Mouse (Mus musculus): ENCODE data around the gene Asb13. TPM values are rescaled to one million over a fixed set of nuclear protein-coding genes. Genes with fewer than 3 reads are reported as not detected.
A peak's percentile ranks its signal among the peaks of the same experiment; 100 is the strongest.

Asb13 gene
- total and polyA plus RNA-seq, 2 experiments from 2014 or later = 10.9 to 17.3 TPM

DNA sequence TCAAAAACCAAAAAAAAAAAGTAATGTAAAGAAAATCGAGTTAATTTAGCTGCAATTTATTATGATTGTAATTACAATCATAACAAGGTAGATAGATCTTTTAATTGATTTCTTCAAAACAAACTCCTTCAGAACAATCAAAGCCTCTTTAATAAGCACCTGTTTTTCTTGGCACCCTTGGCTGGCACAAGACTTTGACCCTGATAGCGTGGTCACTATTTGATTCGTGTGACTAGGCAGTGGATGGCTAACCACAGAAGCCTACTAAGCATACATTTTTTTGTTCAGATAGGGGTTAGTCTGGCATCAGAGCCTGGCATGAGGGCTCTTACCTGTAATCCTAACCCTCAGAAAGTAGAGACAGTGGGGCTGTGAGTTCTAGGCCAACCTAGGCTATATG, 1.2 kb downstream of the Asb13 start:
- Histone ChIP-seq H3K9ac (replicated peaks; ENCODE audit: low read length, poor library complexity, severe bottlenecking) (no peak overlapping the region), H3K4me1 (ENCODE audit: insufficient read depth, low read length) (no peaks in the 10 kb centered on the region), H3K4me3 (ENCODE audit: low read depth, low read length) (no peak overlapping the region), H3K9me3 (ENCODE audit: low read length) (no peaks in the 10 kb centered on the region), H3K27ac (ENCODE audit: low read depth, low read length) (no peak overlapping the region), H3K36me3 (ENCODE audit: insufficient read depth, low read length) (no peaks in the 10 kb centered on the region), H3K4me2 (ENCODE audit: low read depth, low read length, poor library complexity, severe bottlenecking) (no peak overlapping the region), H3K27me3 (ENCODE audit: insufficient read depth, low read length) (no peaks in the 10 kb centered on the region)
- no peak for TF ChIP-seq CTCF (IDR thresholded peaks at IDR 0.05)
- ATAC-seq (ENCODE audit: low FRiP score) (no peak), DNase-seq (ENCODE audit: low spot score) (no peak)
- 92% methylated on average over 3 of the region's 3 CpGs for WGBS

DNA sequence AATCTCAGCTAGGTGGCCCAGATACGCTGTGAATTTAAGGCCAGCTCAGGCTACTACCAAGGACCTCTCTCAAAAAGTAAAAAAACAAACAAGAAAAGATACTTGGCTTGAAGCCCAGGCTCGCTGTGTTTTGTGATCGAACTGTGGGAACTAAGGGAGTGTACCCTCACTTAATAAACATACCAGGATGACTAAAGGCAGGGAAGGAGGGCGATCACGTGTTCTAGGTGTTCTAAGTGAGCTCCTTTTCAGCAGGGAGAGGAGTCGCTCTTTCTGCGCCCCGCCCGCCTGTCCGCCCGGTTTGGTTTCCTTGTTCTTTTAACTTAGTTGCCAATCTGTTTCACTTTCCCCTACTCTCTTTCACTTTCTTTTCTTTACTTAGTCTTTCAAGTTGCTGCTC, 3.0 kb downstream of the Asb13 start:
- H3K27ac ChIP-seq (ENCODE audit: low read depth, low read length) = no peak overlapping the region
- TF ChIP-seq CTCF (IDR thresholded peaks at IDR 0.05) = no peak
- H3K9me3 ChIP-seq (ENCODE audit: low read length) = no peaks in the 10 kb centered on the region
- 70% methylated on average over 11 of the region's 11 CpGs for WGBS
- H3K4me2 ChIP-seq (ENCODE audit: low read depth, low read length, poor library complexity, severe bottlenecking) = no peak overlapping the region
- no peak overlapping the region for H3K9ac ChIP-seq (replicated peaks; ENCODE audit: low read length, poor library complexity, severe bottlenecking)
- no peaks in the 10 kb centered on the region for H3K27me3 ChIP-seq (ENCODE audit: insufficient read depth, low read length)
- no peak overlapping the region for H3K4me3 ChIP-seq (ENCODE audit: low read depth, low read length)
- DNase-seq (ENCODE audit: low spot score) = no peak
- no peak for ATAC-seq (ENCODE audit: low FRiP score)
- no peaks in the 10 kb centered on the region for H3K4me1 ChIP-seq (ENCODE audit: insufficient read depth, low read length)
- no peaks in the 10 kb centered on the region for H3K36me3 ChIP-seq (ENCODE audit: insufficient read depth, low read length)

DNA sequence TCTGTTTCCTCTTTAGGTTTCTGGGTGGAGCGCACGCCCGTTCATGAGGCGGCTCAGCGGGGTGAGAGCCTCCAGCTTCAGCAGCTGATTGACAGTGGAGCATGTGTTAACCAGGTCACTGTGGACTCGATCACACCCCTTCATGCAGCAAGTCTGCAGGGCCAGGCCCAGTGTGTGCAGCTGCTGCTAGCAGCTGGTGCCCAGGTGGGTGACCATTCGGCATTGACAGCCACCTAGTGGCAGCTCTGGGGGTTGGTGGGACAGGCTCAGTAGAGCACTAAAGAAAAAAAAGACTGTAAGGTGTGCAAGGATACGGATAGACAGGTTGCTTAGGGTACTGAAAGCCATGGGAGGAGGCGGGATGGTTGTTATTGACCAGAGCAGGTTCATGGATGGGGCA, 8.2 kb downstream of the Asb13 start:
- H3K27me3 ChIP-seq (ENCODE audit: insufficient read depth, low read length) = no peaks in the 10 kb centered on the region
- H3K9ac ChIP-seq (replicated peaks; ENCODE audit: low read length, poor library complexity, severe bottlenecking) = no peak overlapping the region
- ATAC-seq (ENCODE audit: low FRiP score) (peak; percentile 41; the same call in 1 of the 2 replicates), DNase-seq (ENCODE audit: low spot score) (no peak)
- H3K9me3 ChIP-seq (ENCODE audit: low read length) = no peaks in the 10 kb centered on the region
- H3K27ac ChIP-seq (ENCODE audit: low read depth, low read length) = no peak overlapping the region
- H3K4me1 ChIP-seq (ENCODE audit: insufficient read depth, low read length) = no peaks in the 10 kb centered on the region
- peaks cover 3% of the 10 kb centered on the region for H3K36me3 ChIP-seq (ENCODE audit: insufficient read depth, low read length)
- H3K4me2 ChIP-seq (ENCODE audit: low read depth, low read length, poor library complexity, severe bottlenecking) = no peak overlapping the region
- H3K4me3 ChIP-seq (ENCODE audit: low read depth, low read length) = no peak overlapping the region
- WGBS = 82% methylated on average over 9 of the region's 9 CpGs
- TF ChIP-seq CTCF (IDR thresholded peaks at IDR 0.05) = peak; percentile 45

- DNase-seq (ENCODE audit: low spot score) = no peak
- 86% methylated on average over 5 of the region's 5 CpGs for WGBS
- no peak overlapping the region for H3K4me2 ChIP-seq (ENCODE audit: low read depth, low read length, poor library complexity, severe bottlenecking)
- H3K27ac ChIP-seq (ENCODE audit: low read depth, low read length) = no peak overlapping the region
- no peaks in the 10 kb centered on the region for H3K27me3 ChIP-seq (ENCODE audit: insufficient read depth, low read length)
- H3K36me3 ChIP-seq (ENCODE audit: insufficient read depth, low read length) = peaks cover 3% of the 10 kb centered on the region
- no peaks in the 10 kb centered on the region for H3K4me1 ChIP-seq (ENCODE audit: insufficient read depth, low read length)
- H3K4me3 ChIP-seq (ENCODE audit: low read depth, low read length) = no peak overlapping the region
- H3K9ac ChIP-seq (replicated peaks; ENCODE audit: low read length, poor library complexity, severe bottlenecking) = no peak overlapping the region
- H3K9me3 ChIP-seq (ENCODE audit: low read length) = no peaks in the 10 kb centered on the region
- ATAC-seq (ENCODE audit: low FRiP score) = no peak
- no peak for TF ChIP-seq CTCF (IDR thresholded peaks at IDR 0.05)
These were observed 8.7 kb downstream of the Asb13 start for GRCm38 (mm10) chr13:3642538-3642937.

GRCm38 (mm10) chr13:3644871-3645270, 11.0 kb downstream of the Asb13 start:
- H3K4me3 ChIP-seq (ENCODE audit: low read depth, low read length) = no peak overlapping the region
- no peaks in the 10 kb centered on the region for H3K9me3 ChIP-seq (ENCODE audit: low read length)
- 96% methylated on average over 5 of the region's 5 CpGs for WGBS
- no peak for DNase-seq (ENCODE audit: low spot score)
- no peak for ATAC-seq (ENCODE audit: low FRiP score)
- H3K36me3 ChIP-seq (ENCODE audit: insufficient read depth, low read length) = peaks cover 10% of the 10 kb centered on the region
- no peak overlapping the region for H3K27ac ChIP-seq (ENCODE audit: low read depth, low read length)
- H3K4me2 ChIP-seq (ENCODE audit: low read depth, low read length, poor library complexity, severe bottlenecking) = no peak overlapping the region
- no peak for TF ChIP-seq CTCF (IDR thresholded peaks at IDR 0.05)
- H3K4me1 ChIP-seq (ENCODE audit: insufficient read depth, low read length) = no peaks in the 10 kb centered on the region
- no peak overlapping the region for H3K9ac ChIP-seq (replicated peaks; ENCODE audit: low read length, poor library complexity, severe bottlenecking)
- no peaks in the 10 kb centered on the region for H3K27me3 ChIP-seq (ENCODE audit: insufficient read depth, low read length)

DNA sequence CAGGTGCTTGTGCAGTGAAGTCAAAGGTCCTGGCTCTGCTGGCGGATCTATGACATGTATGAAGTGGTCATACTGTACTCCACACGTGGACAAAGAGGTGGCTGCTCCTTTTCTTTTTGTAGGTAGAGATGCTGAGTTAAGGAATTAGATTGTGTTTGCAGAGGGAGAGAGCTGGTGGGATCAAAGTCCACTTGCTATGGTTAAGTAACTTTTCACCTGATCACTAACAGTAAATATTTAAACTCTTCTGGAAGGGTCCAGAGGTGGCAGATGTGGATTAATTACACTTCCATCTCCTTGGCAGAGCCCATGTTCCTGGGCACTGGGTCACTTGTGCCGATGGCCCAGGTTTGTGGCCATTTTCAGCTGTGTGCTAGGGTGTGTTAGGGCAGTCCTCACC, 12.1 kb downstream of the Asb13 start:
- Histone ChIP-seq H3K9ac (replicated peaks; ENCODE audit: low read length, poor library complexity, severe bottlenecking) (no peak overlapping the region), H3K4me3 (ENCODE audit: low read depth, low read length) (no peak overlapping the region), H3K27me3 (ENCODE audit: insufficient read depth, low read length) (no peaks in the 10 kb centered on the region), H3K4me1 (ENCODE audit: insufficient read depth, low read length) (no peaks in the 10 kb centered on the region), H3K9me3 (ENCODE audit: low read length) (no peaks in the 10 kb centered on the region), H3K4me2 (ENCODE audit: low read depth, low read length, poor library complexity, severe bottlenecking) (no peak overlapping the region), H3K27ac (ENCODE audit: low read depth, low read length) (no peak overlapping the region), H3K36me3 (ENCODE audit: insufficient read depth, low read length) (peaks cover 19% of the 10 kb centered on the region)
- TF ChIP-seq CTCF (IDR thresholded peaks at IDR 0.05) = no peak
- 83% methylated on average over 3 of the region's 3 CpGs for WGBS
- DNase-seq (ENCODE audit: low spot score) (no peak), ATAC-seq (ENCODE audit: low FRiP score) (no peak)
